Mouse (Mus musculus) 3T3-L1 (cell line): ENCODE measurements around the gene Pfn4.
A peak's percentile ranks its signal among the peaks of the same experiment; 100 is the strongest.
"Not testable (repeated sequence)": the region's sequence is repeated elsewhere in the genome, so short reads cannot be mapped to it uniquely, and the experiment has no call there.

Experiments used
- DNase-seq: peaks from one replicate; pipeline ENCODE4 v3.0.0-alpha.2; 2015; ENCODE audit warnings: low read depth, low spot score

Gene Pfn4

DNA sequence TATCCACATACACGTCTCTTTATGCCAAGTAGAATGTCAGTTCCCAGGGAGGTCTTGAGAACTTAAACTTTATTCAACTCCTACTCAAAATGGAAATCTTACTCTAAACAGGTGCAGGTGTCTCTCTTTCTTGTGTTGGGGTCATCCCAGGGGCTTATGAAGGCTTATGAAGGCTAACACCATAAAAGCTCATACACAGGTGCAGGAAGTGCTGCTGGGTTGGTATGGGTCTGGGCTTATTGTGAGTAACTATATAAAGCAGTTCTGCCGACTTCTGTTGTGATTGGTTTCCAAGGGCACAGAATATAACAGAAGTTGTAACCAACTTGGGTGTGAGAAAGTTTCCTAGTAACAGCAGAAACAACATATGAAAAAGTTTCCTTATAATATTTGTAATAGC lies 15.6 kb downstream of the Pfn4 start:
- no peak for DNase-seq

DNA sequence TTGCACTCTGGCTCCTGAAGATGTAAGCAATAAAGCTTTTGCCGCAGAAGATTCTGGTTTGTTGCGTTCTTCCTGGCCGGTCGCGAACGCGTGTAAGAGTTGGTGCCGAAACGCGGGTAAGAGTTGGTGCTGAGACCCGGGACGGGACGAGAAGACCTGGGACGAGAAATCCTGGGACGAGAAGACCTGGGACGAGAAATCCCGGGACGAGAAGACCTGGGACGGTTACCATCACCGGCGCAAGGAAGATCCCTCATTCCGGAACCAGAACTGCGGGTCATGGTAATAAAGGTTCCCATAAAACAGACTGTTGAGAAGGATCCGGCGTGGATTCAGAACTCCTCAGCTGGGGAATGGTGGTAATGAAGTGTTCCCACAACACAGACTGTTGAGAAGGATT lies 19.3 kb downstream of the Pfn4 start:
- not testable (repeated sequence) for DNase-seq

DNA sequence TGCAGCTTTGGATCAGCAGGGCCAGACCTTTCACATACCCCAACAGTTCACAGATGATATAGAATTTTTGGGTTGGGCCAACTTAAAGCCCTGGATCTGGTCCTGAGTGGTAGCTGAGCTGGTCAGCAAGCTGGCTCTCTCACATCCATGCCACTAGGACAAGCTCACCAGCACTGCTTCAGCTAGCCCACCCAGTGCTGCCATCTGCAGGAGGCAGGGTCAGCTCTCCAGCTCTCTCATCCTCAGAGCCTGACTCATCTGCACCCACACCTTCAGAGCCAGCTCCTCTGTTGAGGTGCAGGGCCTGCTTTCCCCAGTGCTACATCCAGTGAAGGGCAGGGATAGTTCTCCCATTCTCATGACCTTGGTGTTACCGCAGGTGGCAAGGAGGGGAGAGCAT lies 24.9 kb downstream of the Pfn4 start:
- DNase-seq = peak; percentile 72

DNA sequence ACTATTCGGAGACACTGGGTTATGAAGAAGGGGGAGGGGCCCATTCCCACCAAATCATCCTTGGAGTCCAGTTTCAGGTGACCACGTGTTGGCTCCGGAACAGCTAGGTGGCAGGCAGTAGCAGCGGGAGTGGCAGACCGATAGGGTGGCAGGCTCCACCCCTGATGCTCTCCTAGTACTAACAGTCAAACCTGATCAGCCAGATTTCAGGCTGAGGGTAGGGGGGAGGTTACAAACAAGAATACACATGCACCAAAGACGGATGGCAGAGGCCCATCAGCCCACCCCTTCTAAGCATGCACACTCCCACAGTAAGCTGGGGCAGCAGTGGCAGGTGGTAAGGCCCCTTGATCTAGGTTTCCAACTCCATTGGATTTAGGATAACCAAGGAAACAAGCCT lies 28.6 kb downstream of the Pfn4 start:
- not testable (repeated sequence) for DNase-seq

DNA sequence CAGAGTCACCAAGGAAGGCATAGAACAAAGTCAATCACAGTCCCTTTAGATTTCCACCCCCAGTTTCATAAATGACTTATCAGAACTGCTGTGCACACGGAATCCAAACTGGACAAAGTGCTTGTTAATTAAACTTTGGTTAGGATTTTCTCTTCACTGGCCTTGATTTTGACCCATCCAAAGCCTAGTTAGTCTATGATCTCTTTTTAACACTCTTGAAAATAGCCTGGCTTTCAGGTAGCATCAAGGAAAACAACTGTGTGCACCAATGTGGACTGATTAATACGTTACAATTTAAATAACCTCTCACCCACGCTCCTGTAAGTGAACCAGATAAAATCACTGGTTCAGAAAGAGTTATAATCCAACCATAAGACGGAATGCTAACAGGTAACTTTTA lies 42.2 kb downstream of the Pfn4 start:
- no peak for DNase-seq

DNA sequence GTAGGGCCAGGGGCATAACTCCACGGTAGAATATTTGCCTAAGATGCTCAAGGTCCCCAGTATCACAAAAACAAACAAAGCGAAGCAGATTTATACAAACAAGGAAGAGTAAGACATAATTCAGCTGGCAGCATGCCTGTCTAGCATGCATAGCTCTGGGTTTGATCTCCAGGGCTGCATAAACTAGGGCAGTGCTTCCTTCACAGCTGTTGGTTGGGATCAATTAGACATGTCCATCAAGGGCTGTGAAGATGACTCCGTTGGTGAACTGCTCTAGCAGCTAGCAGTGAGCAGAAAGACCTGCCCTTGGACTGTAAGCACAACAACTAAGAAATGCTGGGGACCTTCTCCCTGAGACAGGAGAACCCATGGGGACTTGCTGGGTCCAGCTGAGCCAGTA lies 42.9 kb downstream of the Pfn4 start:
- no peak for DNase-seq

DNA sequence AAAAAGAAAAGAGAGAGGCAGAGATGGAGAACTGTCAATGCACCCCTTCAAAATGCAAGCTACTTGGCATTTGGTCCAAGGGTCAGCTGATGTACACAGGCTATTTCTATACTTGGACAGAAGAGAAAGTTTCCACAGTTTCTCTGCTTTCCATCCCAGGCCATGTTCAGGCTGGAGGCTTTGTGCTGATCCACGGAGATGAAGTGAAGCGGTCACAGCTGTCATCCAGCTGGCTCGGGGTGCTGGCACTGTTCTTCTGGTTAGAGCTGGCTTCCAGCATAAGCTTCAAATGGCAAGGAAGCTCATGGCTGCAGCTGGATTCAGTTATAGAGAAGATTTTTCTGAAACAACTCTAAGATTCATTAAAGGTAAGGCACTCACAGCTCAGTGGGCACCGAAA lies 44.8 kb downstream of the Pfn4 start:
- DNase-seq = peak; percentile 10

DNA sequence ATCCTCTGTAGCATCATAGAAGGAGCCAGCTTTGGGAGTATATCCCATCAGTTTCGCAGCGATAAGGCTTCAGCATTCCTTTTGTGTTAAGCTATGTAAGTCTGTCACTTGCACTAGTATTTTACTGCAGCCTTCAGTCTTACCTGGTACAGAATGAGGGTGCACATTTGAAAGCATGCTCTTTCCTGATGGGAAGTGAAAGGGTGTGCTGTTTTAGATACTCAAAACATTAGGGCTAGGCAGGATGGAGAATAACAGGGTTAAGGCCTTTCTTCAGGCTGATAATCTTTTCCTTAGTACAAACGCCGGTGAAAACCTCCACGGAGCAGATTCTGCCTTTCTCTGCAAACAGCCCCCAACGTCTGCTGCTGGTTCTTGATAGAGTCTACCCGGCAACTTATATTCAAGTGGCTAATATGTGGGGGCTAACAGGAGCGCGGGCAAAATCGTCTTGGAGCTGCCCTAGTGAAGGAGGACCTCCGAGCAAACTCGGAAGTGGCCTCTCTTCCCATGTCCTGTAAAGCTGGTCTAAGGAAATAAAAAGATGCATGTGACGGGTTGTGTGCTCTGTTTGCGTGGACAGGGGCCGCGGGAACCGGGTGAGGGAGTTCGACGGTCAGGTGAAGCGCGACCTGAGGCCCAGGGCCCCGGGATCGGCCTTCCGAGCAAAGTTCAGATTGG lies 48.0 kb downstream of the Pfn4 start:
- no peak for DNase-seq

DNA sequence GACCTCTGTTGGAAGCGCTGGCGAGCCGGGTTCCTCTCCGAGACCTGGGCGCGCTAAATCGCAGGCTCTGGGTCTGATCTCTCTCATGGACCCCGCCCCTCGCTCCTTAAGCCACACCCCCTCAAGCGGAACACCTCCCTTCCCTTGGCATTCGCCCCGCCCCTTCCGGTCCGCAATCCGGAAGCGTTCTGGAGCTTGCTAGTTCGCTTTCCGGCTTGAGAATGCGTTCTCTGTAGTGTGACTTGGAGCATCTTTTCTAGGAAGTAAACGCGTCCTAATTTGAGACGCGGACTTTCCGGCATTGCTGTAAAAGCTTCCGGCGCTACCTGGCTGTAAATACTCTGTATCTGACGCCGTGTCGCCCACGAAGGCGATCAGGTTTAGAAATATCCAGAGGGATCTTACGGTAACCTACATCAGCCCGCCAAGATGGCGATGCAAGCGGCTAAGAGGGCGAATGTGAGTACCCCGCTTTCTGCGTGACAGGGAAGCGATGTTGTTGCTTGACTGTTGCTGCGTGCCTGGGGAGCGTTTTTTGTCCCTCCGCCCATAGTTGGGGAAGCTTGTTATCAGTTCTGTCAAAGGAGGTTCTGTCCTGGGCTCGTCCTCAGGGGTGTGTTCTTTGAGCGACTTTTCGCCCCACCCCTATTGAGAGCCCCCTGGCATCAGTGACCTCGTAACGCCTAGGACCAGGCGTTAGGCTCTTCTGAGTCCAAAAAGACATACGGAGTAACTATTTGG lies 48.7 kb downstream of the Pfn4 start, which contains the start of gene Sf3b6:
Gene Sf3b6 (plus strand): TSS at position 184 of the 741 bp plus-strand sequence.
- peak; percentile 98 for DNase-seq

DNA sequence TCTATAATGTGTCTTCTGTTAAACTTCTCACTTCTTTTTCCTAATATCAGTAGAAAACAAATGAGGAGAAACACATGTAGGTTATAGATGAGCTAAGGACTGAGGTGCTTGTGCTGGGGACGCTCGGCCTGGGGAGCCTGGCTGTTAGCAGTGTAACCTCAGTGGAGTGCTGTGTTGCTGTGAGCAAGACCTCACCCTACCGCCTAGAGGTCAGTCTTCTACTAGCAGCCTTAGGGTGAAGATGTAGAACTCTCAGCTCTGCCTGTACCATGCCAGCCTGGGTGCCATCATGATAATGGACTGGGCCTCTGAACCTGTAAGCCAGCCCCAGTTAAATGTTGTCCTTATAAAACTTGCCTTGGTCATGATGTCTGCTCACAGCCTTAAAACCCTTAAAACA lies 58.4 kb downstream of the Pfn4 start:
- no peak for DNase-seq
